Mouse (Mus musculus): Measurements from ENCODE around the gene Mrm2. TPM values are rescaled to one million over a fixed set of nuclear protein-coding genes. Genes with fewer than 3 reads are reported as not detected.
"Not testable (repeated sequence)": the region's sequence is repeated elsewhere in the genome, so short reads cannot be mapped to it uniquely, and the experiment has no call there.

The Mrm2 gene
- polyA plus RNA-seq, 1 experiment from 2014 or later, result 13.7 TPM

DNA sequence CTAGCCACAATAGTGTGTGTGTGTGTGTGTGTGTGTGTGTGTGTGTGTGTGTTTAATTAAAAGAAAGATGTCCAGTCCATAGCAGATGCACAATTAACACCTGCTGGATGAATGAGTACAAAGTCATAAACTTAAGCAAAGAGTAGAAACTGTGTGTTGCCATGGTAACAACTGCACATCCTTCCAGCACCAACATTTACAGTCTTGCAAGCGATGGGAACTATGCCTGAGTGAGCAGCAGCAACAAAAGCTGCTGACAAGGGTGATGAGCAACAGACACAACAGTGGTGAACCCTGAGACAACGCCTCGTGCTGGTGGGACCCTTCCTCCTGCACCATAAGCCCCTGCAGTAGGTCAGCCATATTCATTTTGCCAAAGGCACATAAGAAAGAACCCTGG lies 42.5 kb upstream of the Mrm2 start:
- Histone ChIP-seq H3K27ac (ENCODE audit: low read depth, low read length) (no peak overlapping the region), H3K9ac (ENCODE audit: low read depth, low read length) (no peak overlapping the region), H3K9me3 (ENCODE audit: control insufficient read depth) (no peaks in the 10 kb centered on the region), H3K4me1 (replicated peaks; ENCODE audit: control insufficient read depth, insufficient read depth, low read length) (no peaks in the 10 kb centered on the region), H3K4me2 (replicated peaks; ENCODE audit: low read depth) (no peak overlapping the region), H3K4me3 (ENCODE audit: low read depth, low read length) (no peak overlapping the region), H3K36me3 (ENCODE audit: control insufficient read depth, insufficient read depth) (0 out of 2 replicates have a peak, but pooled peaks cover 4% of the 10 kb centered on the region), H3K27me3 (replicated peaks; ENCODE audit: control insufficient read depth, insufficient read depth, low read length) (no peaks in the 10 kb centered on the region)
- TF ChIP-seq CTCF (IDR thresholded peaks at IDR 0.05; ENCODE audit: low read depth), result no peak
- ATAC-seq, result no peak
- 53% methylated on average over 3 of the region's 3 CpGs for WGBS

DNA sequence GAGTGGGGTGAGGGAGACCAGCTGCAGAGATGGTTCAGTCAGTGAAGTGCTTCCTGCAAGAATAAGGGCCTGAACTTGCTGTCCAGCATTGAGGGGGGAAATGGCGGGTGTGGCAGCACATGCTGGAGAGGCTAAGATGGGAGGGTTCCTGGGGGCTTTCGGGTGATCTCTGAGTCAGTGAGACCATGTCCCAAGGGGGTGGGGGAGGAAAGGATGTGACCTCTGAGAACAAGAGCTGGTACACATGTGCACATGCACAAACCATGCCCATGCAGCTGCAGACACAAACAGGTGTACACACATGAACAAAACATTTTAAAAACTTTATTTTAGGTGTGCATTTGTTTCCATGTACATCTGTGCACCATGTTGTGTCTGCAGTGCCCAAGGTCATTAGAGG lies 42.0 kb upstream of the Mrm2 start:
- Histone ChIP-seq H3K27ac (ENCODE audit: low read depth, low read length) (no peak overlapping the region), H3K36me3 (ENCODE audit: control insufficient read depth, insufficient read depth) (0 out of 2 replicates have a peak, but pooled peaks cover 4% of the 10 kb centered on the region), H3K4me2 (replicated peaks; ENCODE audit: low read depth) (no peak overlapping the region), H3K4me1 (replicated peaks; ENCODE audit: control insufficient read depth, insufficient read depth, low read length) (0 out of 2 replicates have a peak, but pooled peaks cover 2% of the 10 kb centered on the region), H3K4me3 (ENCODE audit: low read depth, low read length) (no peak overlapping the region), H3K9ac (ENCODE audit: low read depth, low read length) (no peak overlapping the region), H3K27me3 (replicated peaks; ENCODE audit: control insufficient read depth, insufficient read depth, low read length) (no peaks in the 10 kb centered on the region), H3K9me3 (ENCODE audit: control insufficient read depth) (no peaks in the 10 kb centered on the region)
- WGBS, result 66% methylated on average over 2 of the region's 2 CpGs
- ATAC-seq, result no peak
- no peak for TF ChIP-seq CTCF (IDR thresholded peaks at IDR 0.05; ENCODE audit: low read depth)

DNA sequence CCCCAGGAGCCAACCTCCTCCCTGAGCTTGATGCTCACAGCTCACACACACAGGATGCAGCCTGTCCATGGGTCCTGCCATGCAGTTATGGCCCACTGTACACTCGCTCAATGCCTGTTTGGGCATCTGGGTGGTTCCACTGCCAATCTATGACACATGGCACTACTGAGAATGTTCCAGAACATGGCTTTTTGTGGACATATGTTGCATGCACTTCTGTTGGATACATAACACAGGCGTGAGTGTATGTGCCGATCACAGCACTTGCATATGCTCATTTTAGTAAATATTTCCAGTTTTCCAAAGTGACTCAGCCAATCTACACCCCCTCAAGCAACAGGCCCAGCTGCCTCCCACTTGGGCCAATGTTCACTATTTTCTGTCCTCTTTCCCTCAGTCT lies 40.0 kb upstream of the Mrm2 start:
- H3K9ac ChIP-seq (ENCODE audit: low read depth, low read length), result no peak overlapping the region
- 0 out of 2 replicates have a peak, but pooled peaks cover 2% of the 10 kb centered on the region for H3K4me1 ChIP-seq (replicated peaks; ENCODE audit: control insufficient read depth, insufficient read depth, low read length)
- no peaks in the 10 kb centered on the region for H3K36me3 ChIP-seq (ENCODE audit: control insufficient read depth, insufficient read depth)
- H3K9me3 ChIP-seq (ENCODE audit: control insufficient read depth), result no peaks in the 10 kb centered on the region
- no peak overlapping the region for H3K4me2 ChIP-seq (replicated peaks; ENCODE audit: low read depth)
- H3K4me3 ChIP-seq (ENCODE audit: low read depth, low read length), result no peak overlapping the region
- no peak overlapping the region for H3K27ac ChIP-seq (ENCODE audit: low read depth, low read length)
- ATAC-seq, result no peak
- TF ChIP-seq CTCF (IDR thresholded peaks at IDR 0.05; ENCODE audit: low read depth), result no peak
- H3K27me3 ChIP-seq (replicated peaks; ENCODE audit: control insufficient read depth, insufficient read depth, low read length), result no peaks in the 10 kb centered on the region
- WGBS, result 92% methylated on average over 3 of the region's 3 CpGs

DNA sequence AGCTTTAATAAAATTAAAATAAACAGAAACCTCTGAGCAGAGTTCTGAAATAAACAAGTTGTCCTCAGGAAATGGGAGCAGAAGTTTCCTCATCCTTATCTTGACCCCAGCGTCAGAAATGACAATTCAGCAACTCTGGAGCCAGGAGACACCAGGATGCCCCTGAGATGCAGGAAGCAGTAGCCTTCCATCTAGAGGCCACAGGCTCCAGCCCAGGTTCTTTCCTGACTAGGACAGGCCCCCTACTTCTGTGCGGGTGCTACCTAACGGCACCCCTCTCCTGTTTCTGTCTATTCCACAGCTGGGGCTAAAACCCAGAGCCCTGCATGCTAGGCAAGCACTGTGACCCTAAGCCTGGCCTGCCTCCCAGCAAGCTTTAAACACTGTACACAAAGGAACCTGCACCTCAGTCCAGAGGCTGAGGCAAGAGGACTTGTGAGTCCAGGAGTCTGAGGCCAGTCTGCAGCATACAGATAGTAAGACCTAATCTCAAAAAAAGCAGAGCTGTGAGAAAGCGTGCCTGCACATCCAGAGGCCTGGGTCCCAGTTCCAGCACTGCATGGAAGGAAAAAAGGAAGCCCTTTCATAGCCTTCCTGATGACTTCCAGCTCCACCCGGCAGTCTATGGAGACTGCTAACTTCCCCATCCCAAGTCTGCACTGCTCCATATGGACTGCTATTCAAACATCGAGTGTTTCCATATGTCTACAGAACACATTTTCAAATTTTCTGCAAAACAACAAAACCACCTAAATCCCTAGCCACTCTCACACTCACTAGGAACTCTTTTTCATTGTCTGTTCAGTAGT lies 39.0 kb upstream of the Mrm2 start:
- Histone ChIP-seq H3K36me3 (ENCODE audit: control insufficient read depth, insufficient read depth) (no peaks in the 10 kb centered on the region; the same call in 1 of the 2 replicates), H3K27me3 (replicated peaks; ENCODE audit: control insufficient read depth, insufficient read depth, low read length) (no peaks in the 10 kb centered on the region), H3K27ac (ENCODE audit: low read depth, low read length) (0 out of 2 replicates have a peak overlapping the region, but pooled peaks have one; percentile 17), H3K4me2 (replicated peaks; ENCODE audit: low read depth) (no peak overlapping the region), H3K4me3 (ENCODE audit: low read depth, low read length) (no peak overlapping the region), H3K4me1 (replicated peaks; ENCODE audit: control insufficient read depth, insufficient read depth, low read length) (0 out of 2 replicates have a peak, but pooled peaks cover 2% of the 10 kb centered on the region), H3K9me3 (ENCODE audit: control insufficient read depth) (no peaks in the 10 kb centered on the region), H3K9ac (ENCODE audit: low read depth, low read length) (no peak overlapping the region)
- WGBS, result 52% methylated on average over 6 of the region's 6 CpGs
- no peak for ATAC-seq
- 0 out of 2 replicates have a peak, but pooled peaks have one; percentile 12 for TF ChIP-seq CTCF (IDR thresholded peaks at IDR 0.05; ENCODE audit: low read depth)

DNA sequence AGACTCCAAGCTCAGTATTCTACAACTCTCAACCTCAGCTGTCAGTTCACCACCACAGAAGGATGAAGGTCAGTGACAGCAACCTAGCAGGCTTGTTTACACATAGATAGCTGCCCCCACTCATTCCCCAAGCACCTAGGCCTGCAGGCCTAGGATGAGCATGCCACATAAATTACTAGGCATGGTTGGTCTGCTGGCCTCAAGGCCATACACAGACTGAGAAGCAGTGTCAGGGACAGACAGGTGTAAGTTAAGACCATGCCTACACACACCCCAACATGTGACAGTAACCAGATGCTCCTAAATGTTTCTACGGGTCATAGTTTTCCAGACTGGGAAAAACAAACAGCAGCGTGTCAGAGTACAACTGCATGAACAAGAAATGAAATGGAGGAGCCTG lies 37.8 kb upstream of the Mrm2 start:
- 0 out of 2 replicates have a peak, but pooled peaks cover 2% of the 10 kb centered on the region for H3K4me1 ChIP-seq (replicated peaks; ENCODE audit: control insufficient read depth, insufficient read depth, low read length)
- no peak for ATAC-seq
- no peak overlapping the region for H3K4me2 ChIP-seq (replicated peaks; ENCODE audit: low read depth)
- 55% methylated on average over 2 of the region's 2 CpGs for WGBS
- H3K27me3 ChIP-seq (replicated peaks; ENCODE audit: control insufficient read depth, insufficient read depth, low read length), result no peaks in the 10 kb centered on the region
- no peaks in the 10 kb centered on the region; the same call in 1 of the 2 replicates for H3K36me3 ChIP-seq (ENCODE audit: control insufficient read depth, insufficient read depth)
- no peak overlapping the region for H3K4me3 ChIP-seq (ENCODE audit: low read depth, low read length)
- H3K27ac ChIP-seq (ENCODE audit: low read depth, low read length), result no peak overlapping the region
- no peak for TF ChIP-seq CTCF (IDR thresholded peaks at IDR 0.05; ENCODE audit: low read depth)
- no peaks in the 10 kb centered on the region for H3K9me3 ChIP-seq (ENCODE audit: control insufficient read depth)
- no peak overlapping the region for H3K9ac ChIP-seq (ENCODE audit: low read depth, low read length)

DNA sequence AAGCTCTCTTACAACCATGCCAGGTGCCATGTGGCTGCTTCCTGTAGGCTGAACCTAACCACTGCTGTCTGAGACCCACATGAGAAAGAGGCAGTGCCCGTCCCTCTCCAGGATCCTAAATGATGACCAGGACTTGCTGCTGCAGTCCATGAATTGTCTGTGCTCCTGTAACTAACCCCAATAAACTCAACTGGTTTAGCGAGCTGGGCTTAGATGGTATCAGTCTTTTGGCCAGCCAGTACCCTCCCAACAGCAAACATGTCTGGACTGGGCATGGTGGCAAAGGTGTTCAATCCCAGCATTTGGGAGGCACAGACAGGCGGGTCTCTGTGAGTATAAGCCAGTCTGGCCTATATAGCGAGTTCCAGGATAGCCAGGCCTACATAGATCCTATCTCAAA lies 37.2 kb upstream of the Mrm2 start:
- Histone ChIP-seq H3K4me3 (ENCODE audit: low read depth, low read length) (no peak overlapping the region), H3K9ac (ENCODE audit: low read depth, low read length) (no peak overlapping the region), H3K27me3 (replicated peaks; ENCODE audit: control insufficient read depth, insufficient read depth, low read length) (no peaks in the 10 kb centered on the region), H3K9me3 (ENCODE audit: control insufficient read depth) (no peaks in the 10 kb centered on the region), H3K4me1 (replicated peaks; ENCODE audit: control insufficient read depth, insufficient read depth, low read length) (0 out of 2 replicates have a peak, but pooled peaks cover 2% of the 10 kb centered on the region), H3K27ac (ENCODE audit: low read depth, low read length) (no peak overlapping the region), H3K36me3 (ENCODE audit: control insufficient read depth, insufficient read depth) (no peaks in the 10 kb centered on the region; the same call in 1 of the 2 replicates), H3K4me2 (replicated peaks; ENCODE audit: low read depth) (no peak overlapping the region)
- ATAC-seq, result no peak
- WGBS, result 80% methylated on average over 4 of the region's 4 CpGs
- no peak for TF ChIP-seq CTCF (IDR thresholded peaks at IDR 0.05; ENCODE audit: low read depth)

DNA sequence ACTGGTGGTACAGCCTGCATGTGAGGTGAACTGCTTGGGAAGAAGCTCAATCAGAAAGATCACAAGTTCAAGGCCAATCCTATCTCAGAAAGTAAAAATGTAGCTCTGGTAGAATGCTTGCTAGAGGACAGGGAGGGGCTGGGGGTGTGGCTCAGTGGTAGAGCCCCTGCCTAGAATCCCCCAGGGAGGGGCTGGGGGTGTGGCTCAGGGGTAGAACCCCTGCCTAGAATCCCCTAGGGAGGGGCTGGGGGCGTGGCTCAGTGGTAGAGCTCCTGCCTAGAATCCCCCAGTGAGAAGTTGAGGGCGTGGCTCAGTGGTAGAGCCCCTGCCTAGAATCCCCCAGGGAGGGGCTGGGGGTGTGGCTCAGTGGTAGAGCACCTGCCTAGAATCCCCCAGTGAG lies 36.4 kb upstream of the Mrm2 start:
- not testable (repeated sequence) for H3K27ac ChIP-seq (ENCODE audit: low read depth, low read length); H3K4me2 ChIP-seq (replicated peaks; ENCODE audit: low read depth); H3K9ac ChIP-seq (ENCODE audit: low read depth, low read length); H3K36me3 ChIP-seq (ENCODE audit: control insufficient read depth, insufficient read depth); H3K9me3 ChIP-seq (ENCODE audit: control insufficient read depth); ATAC-seq; H3K4me3 ChIP-seq (ENCODE audit: low read depth, low read length); H3K4me1 ChIP-seq (replicated peaks; ENCODE audit: control insufficient read depth, insufficient read depth, low read length); H3K27me3 ChIP-seq (replicated peaks; ENCODE audit: control insufficient read depth, insufficient read depth, low read length)
- WGBS, result 84% methylated on average over 2 of the region's 2 CpGs

Data from intestine, postnatal 0 days (tissue).